Mouse (Mus musculus) midbrain, embryonic 15.5 days (tissue): ENCODE results near the gene Krtap1-5. TPM values are rescaled to one million over a fixed set of nuclear protein-coding genes. Genes with fewer than 3 reads are reported as not detected.

Source experiments
- ATAC-seq: fragments of 200-750 bp; cut with Nextera tagmentation; replicated peaks from 2 replicates; pipeline ENCODE4 v1.8.0; 2017; ENCODE audit warnings: moderate TSS enrichment
- H3K27ac ChIP-seq: fragments of 300-500 bp; sonication (generic); 2 replicates; pipeline ENCODE4 v1.5.1; 2015; ENCODE audit warnings: mild to moderate bottlenecking, inconsistent platforms
- H3K27me3 ChIP-seq: fragments of 300-500 bp; sonication (generic); replicated peaks from 2 replicates; pipeline ENCODE4 v1.6.1; 2015; ENCODE audit warnings: inconsistent platforms
- H3K36me3 ChIP-seq: fragments of 300-500 bp; sonication (generic); replicated peaks from 2 replicates; pipeline ENCODE4 v1.6.1; 2015; ENCODE audit warnings: inconsistent platforms
- H3K4me1 ChIP-seq: fragments of 300-500 bp; sonication (generic); 2 replicates; pipeline ENCODE4 v1.6.1; 2015; ENCODE audit warnings: inconsistent platforms
- H3K4me2 ChIP-seq: fragments of 300-500 bp; sonication (generic); 2 replicates; pipeline ENCODE4 v1.6.1; 2015; ENCODE audit warnings: inconsistent platforms, mild to moderate bottlenecking, moderate library complexity
- H3K4me3 ChIP-seq: fragments of 300-500 bp; sonication (generic); 2 replicates; pipeline ENCODE4 v1.5.1; 2015; ENCODE audit warnings: mild to moderate bottlenecking, inconsistent platforms
- H3K9ac ChIP-seq: fragments of 300-500 bp; sonication (generic); 2 replicates; pipeline ENCODE4 v1.6.1; 2015; ENCODE audit warnings: mild to moderate bottlenecking, inconsistent platforms
- H3K9me3 ChIP-seq: fragments of 300-500 bp; sonication (generic); 2 replicates; pipeline ENCODE4 v1.6.1; 2016; ENCODE audit warnings: inconsistent platforms
- WGBS: fragments of 180-500 bp; shearing (Covaris S2); methylation state at CpG from one replicate; pipeline ENCODE4 v1.1.7; 2015; ENCODE audit warnings: mixed read lengths; 5-methylcytosine and 5-hydroxymethylcytosine counted together
- polyA plus RNA-seq: library from polyadenylated mRNA; unstranded; fragments of >200 nt; fragmentation: Nextera tagmentation; extraction: Ambion mirVana; gene quantifications from 2 replicates; pipeline ENCODE4 v1.2.1, GENCODE M21; 2015

Krtap1-5 gene
- polyA plus RNA-seq, 1 experiment from 2014 or later = not detected

GRCm38 (mm10) chr11:99574106-99574505, 6.7 kb downstream of the Krtap1-5 start:
- peak; percentile 69; the same call in 1 of the 2 replicates for ATAC-seq
- H3K9ac ChIP-seq = peak overlapping the region; percentile 34; the same call in 1 of the 2 replicates
- H3K4me3 ChIP-seq = no peak overlapping the region; the same call in 1 of the 2 replicates
- 7% methylated on average over 7 of the region's 7 CpGs for WGBS
- H3K9me3 ChIP-seq = no peaks in the 10 kb centered on the region
- H3K4me1 ChIP-seq = no peaks in the 10 kb centered on the region
- H3K27me3 ChIP-seq = no peaks in the 10 kb centered on the region
- no peaks in the 10 kb centered on the region for H3K36me3 ChIP-seq
- H3K4me2 ChIP-seq = peak overlapping the region; percentile 40
- H3K27ac ChIP-seq = no peak overlapping the region

DNA sequence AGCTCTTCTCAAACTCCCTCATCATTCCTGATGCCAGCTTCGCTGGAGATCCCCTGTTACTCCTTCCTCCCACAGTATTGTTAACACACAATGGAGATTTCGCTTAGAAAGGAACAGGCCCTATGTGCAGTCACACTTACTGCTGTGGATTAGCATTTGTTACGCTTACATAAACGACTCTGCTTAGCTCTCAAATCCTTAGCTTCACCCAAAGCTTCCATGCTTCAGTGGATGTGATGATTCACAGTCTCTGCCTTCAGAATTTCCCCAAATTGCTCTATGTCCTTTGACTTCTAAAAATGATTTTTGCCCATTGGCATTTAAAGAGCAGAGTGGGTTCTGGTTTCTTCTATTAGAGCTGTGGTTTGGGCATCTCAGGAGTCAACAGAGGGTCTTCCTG, 7.7 kb downstream of the Krtap1-5 start:
- no peaks in the 10 kb centered on the region for H3K36me3 ChIP-seq
- H3K27me3 ChIP-seq = no peaks in the 10 kb centered on the region
- no peak overlapping the region for H3K4me3 ChIP-seq
- no peak for ATAC-seq
- 16% methylated on average over 4 of the region's 4 CpGs for WGBS
- H3K4me1 ChIP-seq = no peaks in the 10 kb centered on the region
- no peaks in the 10 kb centered on the region for H3K9me3 ChIP-seq
- no peak overlapping the region for H3K27ac ChIP-seq
- no peak overlapping the region for H3K4me2 ChIP-seq
- H3K9ac ChIP-seq = no peak overlapping the region

DNA sequence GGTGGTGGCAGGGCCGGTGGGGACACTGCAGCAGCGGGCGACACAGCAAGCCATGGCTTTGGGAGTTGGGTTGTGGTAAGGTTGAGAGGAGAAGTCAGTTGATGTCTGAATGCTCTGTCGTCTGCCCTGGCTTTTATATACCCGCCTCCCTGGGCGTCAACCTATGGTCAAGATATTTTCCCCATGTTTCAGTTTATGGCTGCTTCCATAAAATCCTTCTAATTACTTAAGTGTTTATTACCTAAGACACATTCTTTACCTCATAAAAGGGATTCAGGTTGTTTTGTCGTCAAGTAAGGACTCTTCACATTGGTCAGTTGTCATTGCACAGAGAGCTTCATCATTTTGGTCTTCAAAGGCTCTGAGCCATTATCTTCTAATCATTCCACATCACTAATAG, 14.3 kb downstream of the Krtap1-5 start, which contains the start of gene Krtap3-1:
Gene Krtap3-1 (minus strand): TSS at position 101 of the 400 bp plus-strand sequence.
- Histone ChIP-seq H3K27me3 (no peaks in the 10 kb centered on the region), H3K4me2 (no peak within 1 kb of the TSS), H3K4me3 (no peak within 1 kb of the TSS), H3K9ac (no peak within 1 kb of the TSS), H3K36me3 (no peaks in the 10 kb centered on the region), H3K27ac (no peak within 1 kb of the TSS), H3K4me1 (no peaks in the 10 kb centered on the region), H3K9me3 (no peaks in the 10 kb centered on the region)
- WGBS = 94% methylated on average over 7 of the region's 7 CpGs
- no peak for ATAC-seq

DNA sequence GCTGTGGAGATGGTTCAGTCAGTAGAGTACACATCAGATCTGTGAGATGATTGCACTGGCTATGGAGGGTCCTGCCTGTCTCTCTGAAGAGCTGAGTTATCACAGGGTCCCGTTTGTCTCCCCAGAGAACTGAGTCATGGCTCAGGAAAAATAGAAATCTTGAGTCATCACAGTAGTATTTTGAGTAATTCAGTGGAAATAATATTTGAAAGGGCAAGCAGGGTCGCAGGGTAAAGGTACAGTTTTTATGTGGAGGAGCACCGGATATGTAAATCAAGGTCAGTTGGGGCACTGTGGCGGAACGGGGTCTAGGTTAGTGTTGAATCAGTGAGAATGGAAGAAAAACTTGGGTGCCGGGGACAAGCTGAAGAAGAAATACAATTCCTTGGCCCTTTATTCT, 18.2 kb downstream of the Krtap1-5 start:
- 83% methylated on average over 6 of the region's 6 CpGs for WGBS
- no peaks in the 10 kb centered on the region for H3K36me3 ChIP-seq
- no peaks in the 10 kb centered on the region for H3K27me3 ChIP-seq
- no peak overlapping the region for H3K4me3 ChIP-seq
- no peaks in the 10 kb centered on the region for H3K9me3 ChIP-seq
- no peaks in the 10 kb centered on the region for H3K4me1 ChIP-seq
- H3K9ac ChIP-seq = no peak overlapping the region
- no peak overlapping the region for H3K27ac ChIP-seq
- no peak for ATAC-seq
- H3K4me2 ChIP-seq = no peak overlapping the region

GRCm38 (mm10) chr11:99559366-99559765, 21.4 kb downstream of the Krtap1-5 start, which contains the start of gene Gm11939:
Gene Gm11939, minus strand, starts transcription at chr11:99559466.
- ATAC-seq = no peak
- Histone ChIP-seq H3K27me3 (no peaks in the 10 kb centered on the region), H3K27ac (no peak within 1 kb of the TSS), H3K36me3 (no peaks in the 10 kb centered on the region), H3K4me2 (no peak within 1 kb of the TSS), H3K9me3 (no peaks in the 10 kb centered on the region), H3K4me1 (no peaks in the 10 kb centered on the region), H3K9ac (no peak within 1 kb of the TSS), H3K4me3 (no peak within 1 kb of the TSS)
- 93% methylated on average over 9 of the region's 9 CpGs for WGBS

DNA sequence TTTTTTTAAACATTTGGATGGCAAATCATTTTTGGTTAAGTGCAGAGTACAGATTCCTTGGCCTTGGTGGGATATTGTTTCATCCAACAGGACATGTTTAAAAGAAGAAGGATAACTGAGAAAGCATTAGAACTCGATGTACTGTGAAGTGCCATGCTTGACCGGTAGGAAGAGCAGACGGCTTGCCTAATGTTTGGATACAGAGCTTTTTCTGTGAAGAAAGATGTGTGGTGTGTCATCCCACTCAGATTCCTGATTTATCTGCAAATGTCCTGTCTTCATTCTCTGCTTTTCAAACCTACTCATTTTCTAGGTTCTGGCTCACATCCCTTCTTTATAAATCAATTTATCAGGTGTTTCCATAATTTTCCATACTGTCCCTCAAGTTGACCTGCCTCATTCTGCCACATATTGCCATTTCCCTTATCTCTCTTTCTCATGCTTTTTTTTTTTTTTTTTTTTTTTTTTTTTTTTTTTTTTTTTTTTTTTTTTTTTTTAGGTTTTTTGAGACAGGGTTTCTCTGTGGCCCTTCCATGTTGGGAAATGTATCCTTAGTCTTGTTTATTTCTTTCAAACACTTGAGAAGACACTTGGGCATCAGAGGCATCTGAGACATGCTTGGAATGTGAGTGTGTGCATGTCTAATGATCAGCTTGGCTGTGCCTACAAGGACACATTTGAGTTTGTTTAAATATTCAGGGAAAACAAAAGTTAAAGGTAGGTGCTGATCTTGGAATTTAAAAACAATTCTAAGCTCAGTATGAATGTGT, 22.7 kb downstream of the Krtap1-5 start:
- Histone ChIP-seq H3K4me3 (no peak overlapping the region), H3K4me2 (no peak overlapping the region), H3K27me3 (no peaks in the 10 kb centered on the region), H3K9me3 (no peaks in the 10 kb centered on the region), H3K4me1 (no peaks in the 10 kb centered on the region), H3K36me3 (no peaks in the 10 kb centered on the region), H3K27ac (no peak overlapping the region), H3K9ac (no peak overlapping the region)
- 85% methylated on average over 3 of the region's 3 CpGs for WGBS
- no peak for ATAC-seq

- Histone ChIP-seq H3K4me1 (no peaks in the 10 kb centered on the region), H3K9me3 (no peaks in the 10 kb centered on the region), H3K4me3 (no peak within 1 kb of the TSS), H3K36me3 (no peaks in the 10 kb centered on the region), H3K27ac (no peak within 1 kb of the TSS), H3K27me3 (no peaks in the 10 kb centered on the region), H3K4me2 (no peak within 1 kb of the TSS), H3K9ac (no peak within 1 kb of the TSS)
- WGBS = 85% methylated on average over 2 of the region's 2 CpGs
- no peak for ATAC-seq
Observed at GRCm38 (mm10) chr11:99556753-99557152, 24.1 kb downstream of the Krtap1-5 start, which contains the start of gene Krtap3-2. Gene Krtap3-2, minus strand, starts transcription at chr11:99556853.

DNA sequence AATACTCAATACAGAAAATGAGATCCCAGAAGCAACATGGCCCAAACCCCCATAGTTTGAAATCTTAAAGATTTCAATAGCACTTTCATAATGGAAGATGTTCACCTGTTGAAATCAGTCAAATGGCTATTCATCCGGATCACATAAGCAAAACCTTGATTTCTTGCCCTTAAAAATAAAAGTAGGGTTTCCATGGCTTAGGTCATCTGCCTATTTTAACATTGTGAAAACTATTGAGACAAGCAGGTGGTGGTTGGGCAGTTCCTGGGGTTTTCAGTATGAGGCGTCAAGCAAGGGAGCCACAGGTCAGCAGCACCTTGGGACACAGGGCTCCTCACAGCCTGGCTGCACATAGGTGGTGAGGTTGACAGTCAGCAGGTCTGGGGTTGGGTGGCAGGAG, 24.6 kb downstream of the Krtap1-5 start:
- 90% methylated on average over 2 of the region's 2 CpGs for WGBS
- H3K36me3 ChIP-seq = no peaks in the 10 kb centered on the region
- no peaks in the 10 kb centered on the region for H3K27me3 ChIP-seq
- H3K9ac ChIP-seq = no peak overlapping the region
- H3K4me3 ChIP-seq = no peak overlapping the region
- no peak overlapping the region for H3K4me2 ChIP-seq
- H3K4me1 ChIP-seq = no peaks in the 10 kb centered on the region
- no peaks in the 10 kb centered on the region for H3K9me3 ChIP-seq
- H3K27ac ChIP-seq = no peak overlapping the region
- no peak for ATAC-seq

DNA sequence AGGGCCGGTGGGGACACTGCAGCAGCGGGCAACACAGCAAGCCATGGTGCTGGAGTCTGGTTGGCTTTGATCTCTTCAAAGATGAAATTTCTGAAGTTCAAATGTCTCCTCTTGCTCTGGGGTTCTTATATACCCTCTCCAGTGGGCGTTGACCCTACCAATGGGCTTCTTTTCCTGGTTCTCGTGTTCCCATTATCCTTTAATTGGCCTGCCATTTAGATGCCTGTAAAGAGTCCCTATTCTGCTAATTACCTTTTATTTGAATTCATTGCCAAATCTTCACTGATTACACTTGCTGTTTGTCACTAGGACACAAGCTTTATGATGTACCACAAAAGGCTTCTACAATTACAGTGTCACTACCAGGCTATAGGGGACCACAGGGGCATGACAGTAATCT, 30.1 kb downstream of the Krtap1-5 start, which contains the start of gene Krtap3-3:
Gene Krtap3-3 (minus strand): TSS at position 101 of the 400 bp plus-strand sequence.
- Histone ChIP-seq H3K27me3 (no peaks in the 10 kb centered on the region), H3K9ac (no peak within 1 kb of the TSS), H3K27ac (no peak within 1 kb of the TSS), H3K36me3 (no peaks in the 10 kb centered on the region), H3K4me1 (no peaks in the 10 kb centered on the region), H3K9me3 (no peaks in the 10 kb centered on the region), H3K4me2 (no peak within 1 kb of the TSS), H3K4me3 (no peak within 1 kb of the TSS)
- ATAC-seq = no peak
- WGBS = 73% methylated on average over 4 of the region's 4 CpGs

DNA sequence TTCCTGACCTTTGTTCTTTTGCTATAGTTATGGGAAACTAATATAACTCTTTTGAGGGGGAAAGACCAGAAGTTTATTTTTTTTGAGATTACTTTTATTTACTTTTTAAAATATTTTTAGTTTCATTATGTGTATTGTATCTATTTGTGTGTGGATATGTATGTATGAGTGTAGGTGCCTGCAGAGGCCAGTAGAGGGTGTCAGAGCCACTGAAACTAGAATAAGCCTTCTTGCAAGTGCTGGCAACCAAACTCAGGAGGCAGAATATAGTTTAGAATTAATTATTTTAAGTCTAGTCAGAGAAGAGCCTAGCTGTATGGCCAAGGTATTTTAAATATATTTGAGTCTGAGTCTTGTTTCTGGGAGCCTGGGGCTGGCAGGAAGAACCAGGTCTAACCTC, 32.9 kb downstream of the Krtap1-5 start:
- no peak for ATAC-seq

GRCm38 (mm10) chr11:99539721-99540120, 41.1 kb downstream of the Krtap1-5 start:
- ATAC-seq = no peak
- Histone ChIP-seq H3K4me3 (no peak overlapping the region), H3K27me3 (no peaks in the 10 kb centered on the region), H3K27ac (no peak overlapping the region), H3K36me3 (no peaks in the 10 kb centered on the region), H3K9me3 (no peaks in the 10 kb centered on the region), H3K4me1 (no peaks in the 10 kb centered on the region), H3K4me2 (no peak overlapping the region), H3K9ac (no peak overlapping the region)
- WGBS = 58% methylated on average over 9 of the region's 9 CpGs

More for the DNA sequence above, 32.9 kb downstream of the Krtap1-5 start:
- Histone ChIP-seq H3K9ac (no peak overlapping the region), H3K4me1 (no peaks in the 10 kb centered on the region), H3K9me3 (no peaks in the 10 kb centered on the region), H3K27me3 (no peaks in the 10 kb centered on the region), H3K27ac (no peak overlapping the region), H3K4me3 (no peak overlapping the region), H3K36me3 (no peaks in the 10 kb centered on the region), H3K4me2 (no peak overlapping the region)
